Mouse (Mus musculus): Measurements from ENCODE around the gene Tnks2.

- TF ChIP-seq POLR2A (IDR thresholded peaks at IDR 0.05; ENCODE audit: insufficient read depth, low read depth, low read length) (no peak), CTCF (IDR thresholded peaks at IDR 0.05; ENCODE audit: insufficient read depth, low read depth, low read length) (no peak)
These were observed 43.3 kb downstream of the Tnks2 start for GRCm38 (mm10) chr19:36877329-36877728.
